Mouse (Mus musculus): ENCODE data around the gene Sptbn2.

Gene Sptbn2

DNA sequence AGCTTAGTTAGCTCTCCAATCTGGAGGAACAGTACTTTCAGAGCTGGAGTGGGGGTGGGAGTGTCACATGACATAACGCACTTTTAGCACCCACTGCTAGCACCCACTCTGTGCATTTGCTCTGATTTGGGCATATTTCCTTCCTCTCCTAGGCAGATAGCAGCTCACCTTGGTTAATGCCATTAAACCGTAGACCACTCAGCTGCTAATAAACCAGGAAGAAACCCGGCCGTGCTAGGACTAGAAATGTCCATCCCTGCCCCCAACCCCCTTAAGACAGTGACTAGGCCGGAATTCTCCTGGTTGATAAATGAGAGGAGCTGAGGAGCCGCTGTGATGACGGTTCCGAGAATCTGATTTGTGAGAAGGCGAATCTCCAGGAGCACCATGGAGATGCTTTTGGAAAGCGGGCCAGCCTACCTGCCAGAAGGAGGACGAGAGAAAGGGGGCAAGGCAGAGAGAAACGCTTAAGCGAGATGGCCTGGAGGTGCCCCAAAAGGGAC lies at the start of gene Sptbn2:
Sptbn2 (plus strand) TSS at position 70 of the 503 bp plus-strand sequence.
- DNase-seq (ENCODE audit: low spot score), result no peak

DNA sequence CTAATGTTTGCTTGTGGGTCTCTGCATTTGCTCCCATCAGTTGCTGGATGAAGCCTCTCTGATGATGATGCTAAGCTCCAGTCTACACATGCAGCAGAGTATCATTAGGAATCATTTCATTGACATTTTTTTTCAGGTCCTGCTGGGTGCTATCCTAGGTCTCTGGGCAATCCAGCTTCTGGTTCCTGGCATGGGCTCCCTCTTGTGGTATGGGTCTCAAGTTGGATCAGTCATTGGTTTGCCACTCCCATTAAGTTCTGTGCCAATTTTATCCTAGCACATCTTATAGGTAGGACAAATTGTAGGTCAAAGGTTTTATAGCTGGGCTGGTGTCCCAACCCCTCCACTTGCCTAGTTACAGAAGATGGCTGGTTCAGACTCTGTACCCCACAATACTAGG lies 44.2 kb upstream of the Sptbn2 start:
- DNase-seq (ENCODE audit: low spot score), result no peak

DNA sequence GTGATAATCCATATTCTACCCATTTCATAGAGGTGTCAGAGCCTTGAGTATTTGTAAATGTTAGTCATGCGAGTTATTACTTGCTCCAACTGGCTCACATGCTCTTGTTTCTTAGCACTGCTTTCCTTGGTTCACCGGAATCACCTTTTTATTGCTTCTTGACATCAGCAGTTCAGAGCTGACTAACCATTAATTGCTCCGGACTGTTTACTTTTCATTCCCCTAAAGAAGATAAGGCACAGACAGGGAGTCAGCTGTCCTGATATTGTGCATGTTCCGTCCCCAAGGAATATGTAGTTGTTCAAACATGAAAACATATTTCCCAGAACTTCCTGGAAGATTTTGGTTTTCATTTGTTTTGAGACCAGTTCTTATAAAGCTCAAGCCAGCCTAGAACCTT lies 40.2 kb upstream of the Sptbn2 start:
- no peak for DNase-seq (ENCODE audit: low spot score)

DNA sequence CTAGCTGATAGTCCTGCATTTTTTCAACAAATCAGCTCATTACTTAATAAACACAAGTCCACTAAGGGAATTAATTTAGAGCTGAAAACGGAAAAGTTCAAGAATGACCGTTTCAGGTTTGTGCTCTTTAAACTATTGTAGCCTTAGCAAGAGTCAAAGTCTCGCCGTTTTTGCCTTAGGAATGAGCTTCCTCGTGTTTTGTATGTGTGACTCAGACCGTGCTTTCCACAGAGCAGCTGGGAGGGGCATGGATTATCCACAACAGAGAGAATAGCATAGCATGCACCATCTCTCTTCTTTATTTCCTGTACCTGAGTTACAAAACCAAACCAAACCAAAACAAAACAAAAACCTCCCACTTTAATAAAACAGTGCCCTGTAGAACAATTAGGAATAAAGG lies 38.6 kb upstream of the Sptbn2 start:
- no peak for DNase-seq (ENCODE audit: low spot score)

DNA sequence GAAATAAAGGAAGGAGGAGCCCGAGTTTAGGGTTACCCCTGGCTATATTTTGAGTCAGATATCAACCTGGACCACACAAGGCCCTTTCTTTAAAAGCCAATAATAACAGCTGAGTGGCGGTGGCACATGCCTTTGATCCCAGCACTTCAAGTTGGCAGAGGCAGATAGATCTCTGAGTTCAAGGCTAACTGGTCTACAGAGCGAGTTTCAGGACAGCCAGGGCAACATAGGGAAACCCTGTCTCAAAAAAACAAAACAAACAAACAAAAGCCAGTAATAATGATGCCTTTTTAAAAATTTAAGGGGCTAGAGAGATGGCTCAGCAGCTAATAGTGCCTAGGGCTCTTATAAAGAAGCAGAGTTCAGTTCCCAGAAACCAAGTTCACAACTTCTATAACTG lies 16.6 kb upstream of the Sptbn2 start:
- no peak for DNase-seq (ENCODE audit: low spot score)

DNA sequence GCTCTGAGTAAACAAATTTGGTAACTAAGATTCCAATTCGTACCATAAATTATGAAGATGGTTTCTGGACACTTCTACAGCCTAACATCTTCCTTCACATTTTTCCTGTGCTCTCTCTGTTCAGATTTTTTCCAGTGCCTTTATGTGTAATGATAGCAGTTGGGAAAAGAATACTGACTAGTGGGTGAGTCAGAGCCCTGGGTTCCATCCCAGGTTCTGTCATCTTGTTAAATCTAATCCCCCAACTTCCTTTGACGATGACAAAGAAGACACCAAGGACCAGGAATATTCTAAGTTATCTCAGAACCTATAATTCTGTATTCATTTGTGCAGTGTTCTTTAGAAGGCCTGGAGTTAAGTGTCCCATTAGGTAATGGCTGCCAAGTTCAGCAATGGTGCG lies 13.8 kb upstream of the Sptbn2 start:
- DNase-seq (ENCODE audit: low spot score), result no peak

DNA sequence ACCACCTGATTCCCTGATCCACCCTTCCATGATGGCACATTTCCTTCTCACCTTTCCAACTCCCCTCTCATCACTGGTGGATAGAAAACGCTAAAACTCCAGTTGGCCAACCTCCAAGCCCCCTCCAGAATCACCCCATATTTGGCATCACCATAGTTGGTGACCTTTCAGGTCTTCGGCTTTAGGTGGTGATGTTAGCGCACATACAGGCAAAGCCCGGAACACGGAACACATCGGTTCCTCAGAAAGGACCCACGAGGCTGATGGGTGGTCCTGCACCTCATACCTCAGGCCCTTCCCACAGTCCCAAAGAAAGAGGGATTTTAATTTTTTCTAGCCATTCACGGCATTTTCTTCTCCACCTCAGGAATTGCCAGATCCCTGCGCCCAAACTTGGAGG lies 13.2 kb upstream of the Sptbn2 start:
- no peak for DNase-seq (ENCODE audit: low spot score)

DNA sequence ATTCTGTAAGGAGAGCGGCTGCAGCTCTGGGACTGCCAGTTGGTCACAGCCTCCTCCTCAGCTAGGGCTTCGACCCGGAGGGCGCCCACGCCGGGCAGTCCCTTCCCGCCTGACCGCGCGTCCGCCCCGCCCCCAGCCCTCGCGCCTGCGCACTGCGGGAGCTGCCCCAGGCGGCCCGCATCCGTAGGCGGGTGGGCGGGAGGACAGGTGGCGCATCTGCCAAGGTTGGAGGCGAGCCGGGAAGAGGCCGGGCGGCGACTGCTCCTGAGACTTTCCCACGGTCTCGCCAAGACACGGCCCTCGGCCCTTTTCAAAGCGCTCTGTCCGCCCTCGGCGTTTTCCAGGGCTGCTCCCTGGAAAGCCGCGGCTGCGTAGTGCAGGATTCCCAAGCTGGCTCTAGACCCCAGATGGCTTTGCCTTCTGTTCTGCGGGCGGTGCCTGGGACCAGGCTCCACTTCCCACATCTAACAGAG lies 12.7 kb upstream of the Sptbn2 start, which contains the start of gene Gm960:
Gm960 (minus strand) TSS at position 464 of the 473 bp plus-strand sequence.
- DNase-seq (ENCODE audit: low spot score), result peak; percentile 63

DNA sequence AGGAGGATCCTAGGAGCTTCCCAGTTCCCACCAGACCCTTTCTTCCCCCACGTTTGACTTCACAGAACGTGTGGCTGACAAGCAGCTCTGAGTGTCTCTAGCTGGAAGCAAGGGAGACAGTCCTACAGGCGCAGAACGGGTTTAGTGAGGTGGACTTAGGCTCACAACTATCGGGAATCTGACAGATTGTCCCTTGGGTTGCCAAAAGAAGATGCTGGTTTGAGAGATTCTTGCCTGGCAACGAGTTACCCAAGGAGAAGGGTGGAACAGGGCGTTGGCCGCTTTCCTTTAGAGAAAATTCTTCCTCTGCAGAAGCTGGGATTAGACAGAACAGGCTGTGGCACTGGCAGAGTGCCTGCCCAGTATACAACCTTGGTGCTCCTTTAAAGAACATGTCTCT lies 12.1 kb upstream of the Sptbn2 start:
- DNase-seq (ENCODE audit: low spot score), result no peak

DNA sequence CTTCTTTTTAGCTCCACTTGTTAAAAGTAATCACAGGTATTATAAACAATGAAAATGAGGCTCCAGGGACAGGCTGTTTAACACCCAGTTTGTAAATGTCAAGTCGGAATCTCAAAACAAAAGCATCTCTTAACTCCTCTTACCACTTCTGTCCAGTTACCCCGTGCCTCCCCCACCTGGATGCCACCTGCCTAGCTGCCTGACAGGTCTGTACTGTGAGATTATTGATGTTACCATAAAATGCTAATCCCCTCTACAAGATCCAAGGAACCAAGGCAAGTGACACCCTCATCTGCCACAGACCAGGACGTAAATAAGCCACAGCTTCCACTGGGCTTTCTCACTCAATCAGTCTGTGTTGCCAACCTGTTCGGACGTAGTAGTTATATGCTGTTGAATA lies 11.1 kb upstream of the Sptbn2 start:
- DNase-seq (ENCODE audit: low spot score), result no peak

DNA sequence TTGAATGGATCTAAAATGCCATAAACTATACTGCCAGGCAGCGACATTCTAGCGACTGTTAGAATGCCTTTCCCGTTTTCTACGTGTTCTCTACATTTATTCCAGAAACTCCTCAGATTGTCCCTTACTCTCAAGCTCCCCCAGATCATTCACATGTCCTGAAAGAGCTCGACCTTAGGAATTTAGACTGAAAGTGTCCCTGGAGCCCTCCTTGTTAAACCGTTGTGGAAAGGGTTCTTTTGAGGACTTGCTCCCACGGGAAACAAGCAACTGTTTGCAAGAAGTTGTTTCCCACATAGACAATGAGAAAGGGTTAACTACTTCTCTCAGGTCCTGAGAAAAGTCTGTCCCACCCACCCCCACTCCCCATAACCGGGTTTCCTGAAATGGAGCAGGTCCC lies 10.3 kb upstream of the Sptbn2 start:
- no peak for DNase-seq (ENCODE audit: low spot score)

DNA sequence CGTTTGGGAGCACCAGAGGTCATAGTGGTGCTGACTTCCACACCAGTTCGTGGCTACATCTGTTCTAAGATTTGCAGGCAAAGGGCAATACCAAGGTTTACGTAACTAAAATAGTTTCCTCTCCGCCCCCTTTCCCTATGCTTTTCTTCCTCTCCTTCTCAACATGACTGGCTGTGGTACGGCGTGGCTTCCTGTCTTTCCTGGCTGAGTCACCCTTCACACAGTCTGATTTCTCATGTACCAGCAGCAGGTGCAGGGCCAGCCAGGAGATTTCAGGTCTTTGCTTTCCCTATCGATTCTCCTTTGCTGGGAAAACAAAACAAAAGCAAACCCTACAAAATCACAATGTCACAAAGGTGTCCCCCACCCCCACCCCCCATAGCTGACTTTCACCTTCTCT lies 9.7 kb upstream of the Sptbn2 start:
- no peak for DNase-seq (ENCODE audit: low spot score)

DNA sequence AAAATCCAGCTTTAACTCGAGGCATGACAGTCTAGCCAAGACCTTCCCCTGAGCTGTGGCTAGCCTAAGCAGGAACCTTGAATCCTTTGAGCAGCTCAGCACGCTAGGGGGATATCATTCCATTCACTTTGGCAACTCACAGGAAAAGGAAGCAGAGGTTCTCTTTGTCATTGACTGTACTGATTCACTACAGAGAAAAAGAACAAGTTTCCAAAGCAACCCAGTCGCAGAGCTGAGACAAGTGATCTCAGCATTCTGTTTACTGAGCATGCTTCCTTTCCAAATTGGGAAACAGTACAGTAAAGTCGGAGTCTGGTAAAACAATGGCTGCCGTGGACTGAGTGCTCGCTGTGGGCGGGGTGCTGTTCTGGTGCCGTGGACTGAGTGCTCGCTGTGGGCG lies 2.2 kb upstream of the Sptbn2 start:
- no peak for DNase-seq (ENCODE audit: low spot score)

DNA sequence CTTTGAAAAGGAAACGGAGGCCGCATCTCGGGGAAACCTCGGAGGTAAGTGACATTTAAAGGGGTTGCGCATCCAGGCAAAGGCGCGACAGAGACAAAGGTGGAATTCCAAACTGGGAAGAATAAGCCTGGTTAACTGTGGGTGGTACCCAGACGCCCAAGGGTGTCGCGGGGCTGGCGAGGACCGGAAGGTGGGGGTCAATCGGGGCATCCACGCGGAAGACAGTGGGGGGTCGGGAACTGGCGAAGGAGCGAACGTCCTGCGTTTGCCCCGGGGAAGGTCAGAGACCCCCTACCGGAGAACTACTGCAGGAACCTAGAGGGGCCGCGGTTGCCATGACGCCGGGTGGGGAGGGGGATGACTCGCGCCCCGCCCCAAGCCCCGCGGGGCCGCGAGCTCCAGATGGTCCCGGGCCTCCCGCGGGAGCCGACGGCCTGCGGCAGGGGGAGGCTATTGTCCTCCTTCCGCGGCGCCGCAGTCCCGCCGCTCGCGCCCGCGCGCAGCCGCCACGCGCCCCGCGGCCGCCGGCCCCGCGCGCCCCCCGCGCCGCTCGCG lies 711 bp downstream of the Sptbn2 start:
- no peak for DNase-seq (ENCODE audit: low spot score)

DNA sequence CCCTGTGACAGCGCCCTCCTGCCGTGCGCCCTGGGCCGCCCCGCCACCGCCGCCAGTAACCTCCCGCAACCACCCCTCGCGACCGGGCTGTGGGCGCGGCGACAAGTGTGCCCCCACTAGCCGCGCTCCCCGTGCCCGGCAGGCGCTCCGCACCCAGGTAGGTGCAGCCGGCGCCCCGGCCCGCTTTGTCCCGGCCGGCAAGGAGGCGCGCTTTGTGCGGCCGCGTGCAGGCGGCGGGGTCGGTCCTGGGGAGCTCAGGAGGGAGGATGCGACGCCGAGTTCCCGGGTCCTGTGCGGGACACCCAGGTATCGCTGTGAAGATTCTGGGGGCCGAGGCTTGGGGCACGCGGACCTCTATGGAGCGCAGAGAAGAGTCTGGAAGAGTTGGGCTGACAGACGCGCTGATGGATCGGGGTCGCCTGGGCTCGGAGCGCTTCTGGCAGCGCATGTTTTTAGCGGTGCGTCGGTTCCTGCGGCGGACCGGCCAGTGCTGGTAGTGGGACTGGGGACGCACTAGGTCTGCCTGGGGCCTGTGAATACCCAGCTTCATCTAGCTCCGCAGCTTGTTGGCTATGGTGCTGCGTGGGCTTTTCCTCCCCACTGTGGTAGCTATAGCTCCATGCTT lies 1.3 kb downstream of the Sptbn2 start:
- DNase-seq (ENCODE audit: low spot score), result no peak

DNA sequence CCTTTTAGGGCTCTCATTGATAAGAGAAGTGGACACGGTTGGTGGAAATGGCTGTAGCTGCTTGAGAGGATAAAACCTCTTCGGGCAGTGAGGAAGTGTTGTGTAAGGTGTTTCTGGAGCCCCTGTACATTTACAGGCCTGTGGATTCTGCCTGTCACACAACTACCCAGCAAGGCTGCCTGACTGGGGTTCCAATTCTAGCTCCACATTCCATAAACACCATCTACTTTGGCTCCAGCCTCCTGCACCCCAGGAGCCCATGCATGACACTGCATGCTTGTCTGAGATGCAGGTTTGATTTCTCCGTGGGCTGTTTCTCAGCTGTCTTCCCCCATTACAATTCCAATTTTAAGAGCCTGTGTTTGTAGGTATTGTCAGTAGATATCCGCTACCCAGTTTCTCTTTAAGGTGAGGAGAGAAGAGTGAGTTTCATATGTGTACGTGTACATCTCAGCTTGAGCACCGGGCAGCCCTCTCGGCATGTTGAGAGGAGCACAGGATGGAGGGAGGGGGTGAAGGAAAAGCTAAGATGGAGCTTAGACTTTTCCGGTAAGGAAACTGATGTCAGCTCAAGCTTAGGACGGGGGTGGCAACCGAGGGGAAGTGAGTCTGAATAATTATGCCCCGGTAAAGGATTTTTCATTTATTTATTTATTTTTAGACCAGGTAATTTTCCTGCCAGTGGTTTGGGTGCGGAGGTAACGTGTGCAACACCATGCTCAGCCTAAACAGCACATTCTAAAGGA lies 2.0 kb downstream of the Sptbn2 start:
- DNase-seq (ENCODE audit: low spot score), result no peak

DNA sequence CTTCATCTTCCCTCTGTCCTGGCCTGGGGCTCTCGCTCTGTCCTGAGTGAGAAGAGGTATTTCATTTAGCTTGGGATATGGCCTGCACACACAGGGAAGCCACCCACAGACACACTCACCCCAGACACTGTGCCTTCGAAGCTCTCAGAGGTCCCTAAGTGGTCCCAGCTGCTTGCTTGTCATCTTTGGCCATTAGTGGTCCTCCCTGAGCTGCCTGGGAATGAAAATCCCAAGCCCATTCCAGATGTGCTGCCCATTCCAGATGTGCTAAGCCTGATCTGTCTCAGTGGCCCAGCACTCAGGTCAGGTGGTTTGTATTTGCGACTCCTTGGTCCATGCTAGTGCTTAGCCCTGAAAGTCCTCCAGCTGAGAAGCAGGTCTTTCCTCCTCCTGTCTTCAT lies 2.9 kb downstream of the Sptbn2 start:
- DNase-seq (ENCODE audit: low spot score), result no peak

DNA sequence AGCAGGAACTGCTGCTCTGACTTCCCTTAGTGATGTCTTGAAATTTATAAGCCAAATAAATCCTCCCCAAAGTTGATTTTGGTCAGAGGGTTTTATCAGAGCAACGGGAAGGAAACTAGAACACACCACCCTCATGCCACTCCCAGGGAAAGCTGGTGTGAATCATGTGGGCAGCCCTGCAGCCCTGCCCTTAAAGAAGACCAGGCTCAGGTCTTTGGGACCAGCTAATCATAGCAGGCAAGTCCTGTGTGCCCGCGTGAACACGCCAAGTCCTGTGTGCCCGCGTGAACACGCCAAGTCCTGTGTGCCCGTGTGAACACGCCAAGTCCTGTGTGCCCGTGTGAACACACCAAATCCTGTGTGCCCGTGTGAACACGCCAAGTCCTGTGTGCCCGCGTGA lies 5.8 kb downstream of the Sptbn2 start:
- no peak for DNase-seq (ENCODE audit: low spot score)

DNA sequence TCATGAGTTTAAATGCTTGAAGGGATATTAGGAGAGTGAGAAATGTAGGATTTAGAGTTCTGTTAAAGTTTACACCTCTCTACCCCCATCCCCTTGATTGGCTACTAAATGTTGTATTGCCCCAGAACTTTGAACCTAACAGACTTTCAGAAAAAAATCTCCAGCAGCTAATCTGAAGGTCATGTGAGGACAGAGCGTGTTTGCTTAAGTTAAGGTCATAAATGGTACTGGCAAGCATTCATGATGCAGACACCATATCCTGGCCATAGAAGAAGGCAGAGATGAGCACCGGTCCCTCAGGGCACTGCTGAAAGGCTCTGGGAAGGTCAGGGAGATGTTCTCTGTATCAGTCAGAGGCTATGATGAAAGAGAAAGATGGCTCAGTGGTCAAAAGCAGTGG lies 6.3 kb downstream of the Sptbn2 start:
- no peak for DNase-seq (ENCODE audit: low spot score)

DNA sequence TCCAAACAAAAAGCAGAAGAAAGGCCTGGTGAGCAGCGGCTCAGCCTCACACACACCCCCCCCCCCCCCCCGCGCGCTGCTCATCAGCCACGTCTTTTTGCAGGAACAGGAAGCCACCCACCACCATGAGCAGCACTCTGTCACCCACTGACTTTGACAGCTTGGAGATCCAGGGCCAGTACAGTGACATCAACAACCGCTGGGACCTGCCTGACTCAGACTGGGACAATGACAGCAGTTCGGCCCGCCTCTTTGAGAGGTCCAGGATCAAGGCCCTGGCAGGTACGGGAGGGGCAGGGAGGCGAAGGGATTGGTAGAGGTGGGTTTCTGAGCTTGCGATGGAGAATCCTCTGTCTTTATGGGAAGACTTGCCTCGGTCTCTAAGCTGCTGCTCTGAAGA lies 7.7 kb downstream of the Sptbn2 start:
- DNase-seq (ENCODE audit: low spot score), result no peak

DNA sequence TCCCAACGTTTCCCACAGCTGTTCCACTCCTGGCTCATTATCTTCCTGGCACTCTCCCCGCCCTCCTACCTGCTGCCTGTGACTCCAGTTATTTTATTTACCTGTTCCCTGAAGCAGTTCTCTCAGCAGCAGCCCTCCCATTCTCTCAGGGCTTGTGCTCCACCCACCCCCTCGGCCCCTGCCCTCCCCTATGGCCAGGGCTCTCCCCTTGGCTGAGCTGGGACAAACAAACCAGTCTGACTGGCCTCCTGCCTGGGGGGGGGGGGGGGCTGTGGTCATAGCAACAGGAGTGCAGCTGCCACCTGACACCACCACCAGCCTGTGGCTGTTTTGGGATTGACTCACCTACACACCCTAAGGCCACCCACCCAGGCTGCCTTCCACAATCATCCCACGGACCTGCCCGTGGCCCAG lies 8.4 kb downstream of the Sptbn2 start:
- no peak for DNase-seq (ENCODE audit: low spot score)

DNA sequence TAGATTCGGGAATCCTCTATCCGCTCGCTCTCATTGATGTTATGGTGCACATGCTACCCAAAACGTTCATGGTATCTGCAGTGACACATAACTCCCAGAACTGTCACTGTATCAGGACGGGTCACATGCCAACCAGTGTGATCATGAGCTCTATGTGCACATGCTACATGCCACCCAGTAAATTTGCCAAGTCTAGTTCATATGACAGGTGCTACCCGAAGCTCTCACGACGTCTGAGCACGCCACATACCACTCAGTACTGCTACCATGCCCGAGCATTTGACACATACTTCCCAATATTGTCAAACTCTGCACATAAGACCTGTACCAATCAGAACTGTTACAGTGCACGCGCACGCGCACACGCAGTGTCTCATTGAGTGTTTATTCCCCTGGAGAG lies 9.1 kb downstream of the Sptbn2 start:
- DNase-seq (ENCODE audit: low spot score), result no peak

DNA sequence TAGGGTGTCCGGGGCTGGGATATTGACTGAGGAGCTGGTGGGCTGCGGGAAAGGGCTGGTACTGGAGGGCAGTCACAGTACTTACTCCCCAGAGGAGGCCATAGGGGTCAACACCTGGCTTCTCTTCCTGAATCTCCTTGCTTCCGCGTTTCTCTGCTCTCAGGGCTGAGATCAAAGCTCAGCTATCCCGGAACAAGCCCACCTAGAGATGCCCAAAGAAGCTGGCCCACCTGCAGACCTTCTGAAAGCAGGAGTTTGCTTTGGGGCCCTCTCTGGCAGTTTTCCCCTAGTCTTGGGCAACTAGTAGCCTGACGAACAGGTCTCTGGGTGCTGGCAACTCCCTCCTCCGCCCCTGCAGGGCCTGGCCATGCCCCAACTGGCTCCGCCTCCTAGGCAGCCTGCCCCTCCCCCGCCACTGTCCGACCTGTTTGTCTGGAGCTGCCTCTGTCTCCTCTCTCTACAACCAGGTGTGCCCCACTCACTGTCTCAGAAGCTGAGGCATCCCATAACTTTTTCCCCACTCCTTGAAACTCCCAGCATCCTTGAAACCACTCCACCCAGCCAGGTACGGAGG lies 9.8 kb downstream of the Sptbn2 start:
- DNase-seq (ENCODE audit: low spot score), result no peak

All from yolk sac, embryonic 10.5 days (tissue).